Mouse (Mus musculus) brain, embryonic 14.5 days (tissue): ENCODE results near the gene Lsm12. TPM values are rescaled to one million over a fixed set of nuclear protein-coding genes. Genes with fewer than 3 reads are reported as not detected.
A peak's percentile ranks its signal among the peaks of the same experiment; 100 is the strongest.

Experiments
- DNase-seq: peaks from one replicate; pipeline ENCODE4 v3.0.0-alpha.2; 2011; ENCODE audit warnings: low read depth
- CTCF ChIP-seq: fragments of 200-500 bp; IDR thresholded peaks from 2 replicates; pipeline ENCODE4 v1.5.1; 2012; ENCODE audit warnings: inconsistent platforms, mild to moderate bottlenecking, moderate library complexity, borderline replicate concordance; ENCODE audit not compliant: insufficient read depth, insufficient read length; ENCODE audit errors: extremely low read depth
- POLR2A ChIP-seq: fragments of 200-500 bp; IDR thresholded peaks from 2 replicates; pipeline ENCODE4 v1.6.1; 2012; ENCODE audit warnings: mild to moderate bottlenecking, inconsistent platforms, borderline replicate concordance; ENCODE audit not compliant: poor library complexity, insufficient read depth, insufficient read length, severe bottlenecking; ENCODE audit errors: extremely low read depth
- polyA plus RNA-seq: library from polyadenylated mRNA; depleted of rRNA; stranded (reverse); fragments of >200 nt; gene quantifications from 2 replicates; pipeline ENCODE4 v1.2.3, GENCODE M21; 2012

Gene Lsm12
- polyA plus RNA-seq, 1 experiment = 47.6 TPM

DNA sequence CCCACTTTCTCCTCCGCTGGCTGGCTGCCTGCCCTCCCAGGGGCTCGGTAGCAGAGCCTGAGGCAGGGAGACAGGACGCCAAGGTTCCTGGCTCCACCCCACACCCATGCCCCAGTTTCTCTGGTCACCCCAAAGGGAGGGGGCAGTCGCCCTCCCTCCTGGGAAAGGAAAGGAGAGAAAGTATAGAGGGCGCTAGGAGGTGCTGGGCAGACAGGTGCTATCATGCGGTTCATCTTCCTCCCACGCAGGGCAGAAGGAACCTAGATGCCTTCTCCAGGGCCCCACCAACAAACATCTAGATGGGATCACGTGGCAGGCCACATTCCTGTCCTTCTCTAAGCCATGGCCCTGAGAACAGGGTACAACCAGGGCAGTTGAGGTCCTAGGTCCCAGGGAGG is 36.9 kb upstream of the Lsm12 start:
- TF ChIP-seq CTCF = no peak
- no peak for DNase-seq

DNA sequence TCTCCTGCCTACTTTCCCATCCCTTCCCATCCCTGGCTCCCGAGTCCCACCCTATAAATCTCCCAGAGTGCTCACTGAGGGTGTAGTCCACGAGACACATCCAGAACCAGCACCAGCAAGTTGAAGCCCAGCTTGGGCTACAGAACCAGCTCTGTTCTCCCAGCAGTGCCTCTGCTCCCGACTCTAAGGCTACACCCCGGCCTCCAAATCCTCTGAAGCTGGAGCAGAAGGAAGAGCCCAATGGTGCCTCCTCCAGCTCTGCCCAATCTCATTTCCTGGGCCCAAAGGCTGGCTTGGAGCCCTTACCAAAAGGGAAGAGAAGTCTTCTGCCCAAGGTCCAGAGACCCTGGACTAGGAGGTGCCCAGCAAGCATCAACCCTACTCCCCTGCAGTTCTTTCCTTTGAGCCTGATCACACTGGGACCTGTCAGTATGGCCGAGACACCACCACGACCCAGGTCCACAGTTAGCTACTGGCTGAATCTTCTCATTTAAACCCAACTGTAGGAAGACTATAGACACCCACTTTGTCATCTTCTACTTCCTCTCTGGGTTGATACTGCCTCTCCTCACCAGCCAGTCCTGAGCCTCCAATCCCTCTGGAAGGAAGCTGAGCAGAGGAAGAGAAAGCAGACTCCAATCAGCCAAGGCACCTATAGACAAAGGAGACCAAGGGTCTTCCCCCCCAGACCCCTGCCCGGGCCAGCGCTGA is 36.3 kb upstream of the Lsm12 start:
- TF ChIP-seq POLR2A (no peak), CTCF (no peak)
- no peak for DNase-seq

DNA sequence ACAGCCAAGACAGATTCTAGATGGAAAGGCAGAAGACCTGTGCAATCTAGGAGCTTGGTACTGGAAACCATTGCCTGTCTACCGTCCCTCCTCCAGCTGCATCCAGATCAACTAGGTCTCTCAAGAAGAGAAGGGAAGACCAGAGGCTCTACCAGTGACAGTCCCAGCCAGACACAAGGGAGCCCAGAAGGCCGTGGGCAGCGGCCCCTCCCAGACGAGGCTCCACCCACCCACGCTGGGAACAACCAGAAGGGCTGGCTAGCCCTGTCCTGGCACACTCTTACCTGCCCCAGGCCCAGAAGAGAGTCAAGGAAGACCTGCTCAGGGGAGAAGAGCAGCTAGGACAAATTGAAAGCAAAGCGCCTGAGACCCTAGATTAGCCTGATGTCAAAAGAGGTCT is 35.4 kb upstream of the Lsm12 start:
- no peak for TF ChIP-seq CTCF
- TF ChIP-seq POLR2A = no peak
- DNase-seq = no peak

DNA sequence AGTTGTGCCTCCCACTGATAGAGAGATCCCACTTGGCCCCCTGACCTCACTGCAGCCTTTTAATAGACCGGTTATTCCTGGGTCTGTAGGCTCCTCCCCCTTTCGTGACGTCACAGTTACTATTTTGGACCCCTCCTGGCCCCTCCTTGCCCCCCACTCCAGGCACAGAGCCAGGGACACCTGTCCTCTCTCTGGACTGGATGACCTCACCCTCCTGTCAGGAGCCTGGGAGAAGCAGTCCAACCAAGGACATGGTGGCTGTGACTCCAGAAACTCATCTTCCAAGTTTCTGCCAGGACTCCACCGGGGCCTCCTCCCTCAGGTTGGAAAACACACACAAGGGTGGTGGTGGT is 34.9 kb upstream of the Lsm12 start:
- no peak for DNase-seq

DNA sequence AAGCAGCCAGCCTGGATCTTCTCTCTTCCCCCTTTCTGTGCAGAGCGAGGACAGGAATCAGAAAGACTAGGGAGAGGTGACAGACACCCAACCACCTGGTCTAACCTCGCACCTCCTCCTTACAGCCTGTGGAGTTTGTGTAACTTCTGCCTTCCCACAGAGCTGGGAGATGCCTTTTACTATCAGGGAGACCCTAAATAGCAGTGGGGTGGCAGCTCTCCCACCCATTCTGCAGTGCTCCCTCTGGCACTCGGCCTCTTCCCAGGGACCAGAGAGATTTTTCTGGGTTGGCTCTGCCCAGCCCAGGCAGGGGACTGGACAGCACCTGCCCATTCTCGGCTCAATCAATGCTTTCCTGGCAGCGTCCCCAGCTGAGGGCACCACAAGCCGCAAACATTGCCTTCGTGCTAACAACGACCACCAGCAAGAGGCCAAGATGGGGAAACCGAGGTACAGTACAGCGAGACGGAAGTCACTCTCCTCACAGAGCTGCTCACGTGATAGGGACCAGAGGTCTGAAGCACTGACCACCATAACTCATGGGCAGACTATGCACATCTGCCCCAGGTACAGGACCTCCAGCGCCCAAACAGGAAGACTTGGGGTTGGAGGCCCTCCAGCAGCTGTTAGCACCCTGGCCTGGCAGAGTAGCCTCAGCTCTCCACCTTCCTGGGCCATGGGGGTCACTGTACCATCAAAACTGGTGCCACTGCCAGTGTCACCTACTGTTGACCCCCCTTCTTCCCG is 34.3 kb upstream of the Lsm12 start:
- TF ChIP-seq POLR2A (no peak), CTCF (no peak)
- DNase-seq = no peak

More for the DNA sequence above, 34.9 kb upstream of the Lsm12 start:
- TF ChIP-seq POLR2A (no peak), CTCF (no peak)

DNA sequence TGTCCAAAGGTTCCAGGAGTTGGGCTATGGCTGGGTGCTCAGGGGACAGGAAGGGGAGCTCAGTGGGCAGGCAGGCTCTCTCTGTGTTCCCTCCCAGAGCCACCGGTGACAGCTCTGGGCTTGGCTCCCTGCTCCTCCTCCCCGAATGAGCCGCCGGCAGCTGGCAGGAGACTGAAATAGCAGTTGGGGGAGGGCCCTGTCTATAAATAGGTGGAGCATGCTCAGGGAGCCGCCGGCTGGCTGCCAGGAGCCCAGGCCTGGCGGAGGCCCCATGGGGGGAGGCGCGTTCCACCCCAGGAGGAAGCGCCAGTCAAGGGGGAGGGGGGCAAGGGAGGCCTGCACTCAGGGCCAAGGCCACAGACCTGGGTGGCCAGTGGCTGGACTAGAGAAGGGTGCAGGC is 33.7 kb upstream of the Lsm12 start:
- TF ChIP-seq CTCF (no peak), POLR2A (no peak)
- peak; percentile 97 for DNase-seq

DNA sequence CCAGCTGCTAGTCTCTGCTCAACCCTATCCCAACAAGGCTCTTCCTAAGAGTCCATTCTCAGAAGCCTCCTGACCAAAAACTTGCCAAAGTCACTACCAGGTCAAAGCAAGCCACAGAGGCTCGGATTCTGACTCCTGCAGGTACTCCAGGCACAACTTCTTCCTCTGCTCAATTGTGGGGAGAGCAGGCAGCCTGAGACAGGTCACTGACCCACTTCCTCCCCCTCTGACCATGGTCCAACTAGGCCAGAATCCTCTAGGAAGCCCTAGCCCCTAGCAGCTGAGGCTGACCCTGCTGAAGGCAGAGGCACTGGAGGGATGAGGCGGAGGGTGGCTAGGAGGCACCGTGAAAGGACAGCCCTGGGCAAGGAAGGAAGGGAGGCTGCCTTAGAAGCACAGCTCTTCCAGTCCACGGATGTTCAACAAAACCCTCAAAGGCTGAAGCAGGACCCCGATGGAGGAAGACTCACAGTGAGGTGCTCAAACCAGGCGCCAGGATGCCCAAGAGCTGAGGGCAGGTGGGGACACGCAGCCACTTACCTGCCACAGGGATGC is 32.9 kb upstream of the Lsm12 start:
- DNase-seq = no peak
- TF ChIP-seq CTCF (no peak), POLR2A (no peak)

DNA sequence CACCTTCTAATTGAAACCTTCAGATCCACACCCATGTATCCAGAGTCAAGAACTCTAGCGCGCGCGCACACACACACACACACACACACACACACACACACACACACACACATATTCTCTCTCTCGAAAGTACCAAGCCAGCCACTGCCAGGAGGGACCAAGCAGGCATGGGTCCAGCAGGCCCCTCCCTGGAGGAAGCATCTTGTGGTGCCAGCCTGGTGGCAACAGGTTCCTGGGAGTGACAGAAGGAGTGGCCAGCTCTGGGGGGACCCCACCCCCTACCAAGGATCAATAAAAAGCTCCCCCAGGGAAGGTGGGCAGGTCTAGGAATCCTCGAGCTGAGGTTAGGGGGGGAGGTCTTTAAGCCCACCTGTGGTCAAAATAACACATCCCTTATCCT is 32.3 kb upstream of the Lsm12 start:
- TF ChIP-seq CTCF (no peak), POLR2A (no peak)
- no peak for DNase-seq

DNA sequence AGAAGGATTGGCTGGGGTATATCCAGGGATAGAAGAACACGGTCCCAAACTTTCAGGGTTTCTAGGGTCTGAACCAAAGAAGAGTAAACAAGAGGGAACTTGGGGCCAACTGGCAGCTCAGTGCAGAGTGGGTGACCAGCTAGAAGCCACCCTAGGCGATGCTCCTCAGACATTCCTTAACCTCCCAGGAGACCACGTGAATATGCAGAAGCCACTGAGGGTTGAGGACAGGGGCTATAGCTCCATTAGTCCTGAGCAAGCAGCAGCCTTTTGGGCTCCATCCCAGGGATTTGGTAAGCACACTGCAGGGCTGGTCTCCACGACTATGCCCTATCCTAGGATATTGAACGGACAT is 31.8 kb upstream of the Lsm12 start:
- no peak for TF ChIP-seq POLR2A
- TF ChIP-seq CTCF = no peak
- DNase-seq = no peak

DNA sequence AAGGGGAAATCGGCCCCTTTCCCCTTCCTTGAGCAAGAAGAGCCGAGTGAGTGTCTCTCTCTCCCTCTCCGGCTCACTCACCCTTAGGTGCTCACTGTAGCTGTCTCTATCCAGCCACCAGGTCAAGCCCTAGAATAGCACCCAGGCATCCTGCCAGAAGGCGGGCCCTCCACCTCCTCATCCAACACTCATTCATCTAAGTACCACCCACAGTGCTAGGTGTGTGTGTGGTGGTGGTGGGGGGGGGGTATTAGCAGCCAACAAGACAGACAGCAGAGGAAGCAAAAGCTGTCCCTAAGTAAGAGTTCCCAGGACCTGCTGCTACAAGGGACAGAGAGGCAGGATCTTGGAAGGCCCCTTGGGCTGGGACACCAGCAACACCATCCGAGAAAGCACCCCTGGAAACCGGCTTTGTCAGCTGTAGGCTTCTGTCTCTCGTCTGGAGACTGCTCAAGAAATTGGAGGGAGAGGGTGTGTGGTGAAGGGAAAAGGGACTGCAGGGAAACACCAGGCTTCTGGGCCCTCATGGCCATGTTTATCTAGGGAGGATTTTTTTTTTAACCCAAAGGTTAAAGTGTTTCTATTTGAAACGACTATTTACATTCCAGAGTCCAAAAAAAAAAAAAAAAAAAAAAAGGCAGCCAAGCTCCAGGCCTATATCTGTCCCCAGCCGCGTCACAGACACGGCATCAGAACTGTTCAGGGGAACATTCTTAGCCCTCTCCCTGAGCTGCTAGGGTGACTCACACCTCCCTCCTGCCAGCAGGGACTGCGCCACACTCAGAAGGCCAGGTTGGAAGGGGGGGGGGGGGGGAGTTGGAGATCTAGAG is 31.2 kb upstream of the Lsm12 start:
- TF ChIP-seq POLR2A = no peak
- peak; percentile 45 for DNase-seq

DNA sequence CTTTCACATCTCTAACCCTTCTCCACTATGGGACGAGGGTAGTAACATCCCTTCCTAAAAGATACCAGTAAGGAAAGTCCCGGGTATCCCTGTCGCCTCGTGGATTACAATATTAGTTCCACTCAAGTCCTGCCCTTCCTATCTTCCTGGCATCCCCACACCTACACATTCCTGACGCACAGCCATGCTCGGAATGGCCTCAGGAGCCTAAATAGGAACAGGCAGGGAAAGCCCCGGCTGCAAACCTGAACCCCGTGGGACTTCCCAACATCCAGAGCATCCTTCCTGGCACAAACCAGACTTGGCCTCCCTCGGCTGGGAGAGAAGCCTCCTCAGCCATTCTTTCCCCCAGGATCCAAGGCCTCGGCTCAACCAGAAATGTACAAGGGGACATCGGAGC is 30.4 kb upstream of the Lsm12 start:
- TF ChIP-seq POLR2A (no peak), CTCF (no peak)
- no peak for DNase-seq

DNA sequence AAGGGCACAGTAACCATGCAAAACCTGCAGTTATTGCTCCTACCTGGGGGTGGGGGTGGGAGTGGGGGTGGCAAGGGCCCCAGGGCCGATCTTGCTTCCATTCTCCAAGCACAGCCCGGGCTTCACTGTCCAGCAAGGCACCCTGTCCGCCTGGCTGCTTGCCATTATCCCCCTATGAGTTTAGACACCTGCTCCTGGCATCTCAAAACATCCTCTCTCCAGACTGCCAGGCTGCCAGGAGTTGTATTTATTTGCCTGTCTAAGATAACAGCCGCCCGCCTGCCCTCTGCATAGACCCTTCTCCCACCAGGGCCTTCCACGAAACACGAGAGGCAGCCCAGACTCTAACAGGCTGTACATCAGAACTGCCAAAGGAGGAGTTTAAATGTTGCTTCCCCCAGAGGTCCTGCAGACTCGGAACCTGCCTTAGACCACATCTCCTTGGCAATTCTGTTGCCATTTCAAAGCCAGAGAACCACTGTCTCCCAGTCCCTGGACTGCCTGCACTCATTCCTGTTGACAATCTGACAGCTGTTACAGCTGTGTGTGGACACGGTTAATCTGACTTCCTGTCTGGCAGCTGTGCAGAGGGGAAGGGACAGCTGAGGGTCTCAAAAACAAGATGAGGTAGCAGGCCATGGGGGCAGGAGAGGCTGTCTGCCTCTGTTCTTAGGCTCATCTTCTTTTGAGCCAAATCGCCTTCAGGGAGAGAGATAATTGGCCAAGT is 29.5 kb upstream of the Lsm12 start:
- TF ChIP-seq POLR2A (no peak), CTCF (no peak)
- peak; percentile 30 for DNase-seq
